Mouse (Mus musculus) stomach, embryonic 16.5 days (tissue): Measurements from ENCODE around the gene Hebp2. TPM values are rescaled to one million over a fixed set of nuclear protein-coding genes. Genes with fewer than 3 reads are reported as not detected.
A peak's percentile ranks its signal among the peaks of the same experiment; 100 is the strongest.
"Not testable (repeated sequence)": the region's sequence is repeated elsewhere in the genome, so short reads cannot be mapped to it uniquely, and the experiment has no call there.

Experiments used
- ATAC-seq: fragments of 200-750 bp; cut with Nextera tagmentation; 2 replicates; pipeline ENCODE4 v1.8.0; 2017; ENCODE audit warnings: moderate number of reproducible peaks, moderate TSS enrichment; ENCODE audit not compliant: insufficient read depth, low FRiP score
- H3K27ac ChIP-seq: fragments of 300-500 bp; sonication (generic); 2 replicates; pipeline ENCODE4 v1.5.1; 2014; ENCODE audit warnings: low read length
- H3K27me3 ChIP-seq: fragments of 300-500 bp; sonication (generic); 2 replicates; pipeline ENCODE4 v1.6.1; 2014; ENCODE audit warnings: low read length, control low read depth, mixed read lengths; ENCODE audit not compliant: control insufficient read depth, insufficient read depth
- H3K36me3 ChIP-seq: fragments of 300-500 bp; sonication (generic); 2 replicates; pipeline ENCODE4 v1.6.1; 2014; ENCODE audit warnings: low read length; ENCODE audit not compliant: control insufficient read depth, insufficient read depth
- H3K4me1 ChIP-seq: fragments of 300-500 bp; sonication (generic); 2 replicates; pipeline ENCODE4 v1.6.1; 2014; ENCODE audit warnings: low read length, control low read depth, mixed read lengths; ENCODE audit not compliant: control insufficient read depth, insufficient read depth
- H3K4me2 ChIP-seq: fragments of 300-500 bp; sonication (generic); 2 replicates; pipeline ENCODE4 v1.6.1; 2014; ENCODE audit warnings: low read depth, low read length, mixed read lengths
- H3K4me3 ChIP-seq: fragments of 300-500 bp; sonication (generic); replicated peaks from 2 replicates; pipeline ENCODE4 v1.5.1; 2014; ENCODE audit warnings: mild to moderate bottlenecking, low read length
- H3K9ac ChIP-seq: fragments of 300-500 bp; sonication (generic); 2 replicates; pipeline ENCODE4 v1.6.1; 2014; ENCODE audit warnings: low read length
- H3K9me3 ChIP-seq: fragments of 300-500 bp; sonication (generic); replicated peaks from 2 replicates; pipeline ENCODE4 v1.6.1; 2016; ENCODE audit warnings: low read length, control low read depth; ENCODE audit not compliant: control insufficient read depth
- WGBS: fragments of 180-500 bp; shearing (Covaris S2); extraction: QIAGEN DNeasy Blood & Tissue Kit; methylation state at CpG from one replicate; pipeline ENCODE4 v1.1.7; 2014; 5-methylcytosine and 5-hydroxymethylcytosine counted together
- polyA plus RNA-seq: library from polyadenylated mRNA; unstranded; fragments of >200 nt; fragmentation: Nextera tagmentation; extraction: Ambion mirVana; gene quantifications from 2 replicates; pipeline ENCODE4 v1.2.1, GENCODE M21; 2015

Hebp2 gene
- 56.3 and 82.2 TPM in 2 replicates for polyA plus RNA-seq

DNA sequence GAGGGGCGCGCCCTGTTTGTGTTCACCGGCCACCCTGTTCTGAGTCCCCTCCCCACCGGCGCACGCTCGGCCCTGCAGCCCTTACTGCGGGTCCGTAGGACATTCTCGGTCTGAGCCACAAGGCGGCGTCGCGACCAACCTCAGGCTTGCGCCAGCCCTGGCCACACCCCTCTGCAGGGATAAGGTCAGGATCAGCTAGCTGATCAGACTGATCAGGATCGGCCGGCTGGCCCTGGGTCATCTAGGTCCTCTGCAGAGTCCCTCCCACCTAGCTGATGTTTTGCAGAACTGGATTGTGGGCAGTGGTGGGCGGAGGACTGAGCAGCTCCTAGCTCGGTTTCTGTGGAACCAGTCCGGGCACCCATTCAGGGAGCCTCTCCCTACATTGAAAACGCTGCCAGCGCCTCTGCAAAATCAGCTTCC, at the start of gene Hebp2:
Gene Hebp2 (minus strand): TSS at position 264 of the 423 bp plus-strand sequence.
- H3K27ac ChIP-seq: peak within 1 kb of the TSS; percentile 89
- H3K27me3 ChIP-seq: no peaks in the 10 kb centered on the region
- H3K4me1 ChIP-seq: 0 out of 2 replicates have a peak, but pooled peaks cover 3% of the 10 kb centered on the region
- H3K9ac ChIP-seq: peak within 1 kb of the TSS; percentile 84
- H3K36me3 ChIP-seq: no peaks in the 10 kb centered on the region
- H3K4me2 ChIP-seq: peak within 1 kb of the TSS; percentile 89
- no peaks in the 10 kb centered on the region for H3K9me3 ChIP-seq
- peak; percentile 91 for ATAC-seq
- 1% methylated on average over 22 of the region's 22 CpGs for WGBS
- peak within 1 kb of the TSS; percentile 67 for H3K4me3 ChIP-seq

DNA sequence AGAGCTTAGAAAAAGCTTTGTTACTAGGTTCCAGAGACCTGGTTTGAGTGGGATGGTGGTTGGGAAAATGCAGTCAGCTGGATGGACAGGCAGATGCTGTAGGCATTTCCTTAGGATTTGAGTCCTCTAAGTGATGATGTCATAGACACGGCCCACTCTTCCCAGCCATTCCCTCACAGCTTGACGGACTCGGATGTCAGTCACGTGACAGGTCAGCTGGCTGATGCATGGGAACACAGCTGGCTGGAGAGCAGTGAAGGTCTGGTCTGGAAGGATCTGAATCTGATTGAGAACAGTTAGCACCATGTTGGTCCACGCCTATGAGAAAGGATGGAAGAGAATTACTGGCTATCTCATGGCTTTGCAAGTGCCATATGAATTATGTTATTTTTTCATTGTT, 43.6 kb upstream of the Hebp2 start:
- H3K36me3 ChIP-seq: no peaks in the 10 kb centered on the region
- 90% methylated on average over 5 of the region's 5 CpGs for WGBS
- H3K4me3 ChIP-seq: no peak overlapping the region
- no peak overlapping the region for H3K27ac ChIP-seq
- ATAC-seq: no peak
- no peaks in the 10 kb centered on the region for H3K9me3 ChIP-seq
- no peak overlapping the region for H3K4me2 ChIP-seq
- H3K27me3 ChIP-seq: no peaks in the 10 kb centered on the region
- H3K4me1 ChIP-seq: no peaks in the 10 kb centered on the region
- H3K9ac ChIP-seq: no peak overlapping the region

DNA sequence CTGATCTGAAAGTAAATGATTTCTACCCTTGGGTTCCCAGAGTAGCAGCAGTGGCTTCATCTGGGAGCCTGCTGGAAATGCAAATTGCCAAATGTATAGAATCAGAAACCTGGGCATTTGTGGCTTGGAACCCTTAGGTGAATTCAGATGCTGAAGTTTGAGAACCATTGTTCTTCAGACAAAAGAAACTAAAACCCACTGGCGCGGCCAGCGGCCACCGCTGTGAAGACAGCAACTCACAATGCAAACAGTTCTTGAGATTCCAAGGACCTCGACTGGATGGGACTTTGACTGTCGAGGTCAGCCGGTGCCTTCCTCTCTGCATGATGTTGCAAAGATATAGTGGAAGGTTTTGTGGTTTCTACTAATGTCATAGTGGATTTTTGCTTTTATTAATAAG, 38.3 kb upstream of the Hebp2 start:
- no peaks in the 10 kb centered on the region for H3K36me3 ChIP-seq
- H3K4me3 ChIP-seq: no peak overlapping the region
- WGBS: 42% methylated on average over 7 of the region's 7 CpGs
- H3K4me1 ChIP-seq: no peaks in the 10 kb centered on the region
- no peak overlapping the region for H3K4me2 ChIP-seq
- no peak overlapping the region for H3K27ac ChIP-seq
- ATAC-seq: no peak
- no peak overlapping the region for H3K9ac ChIP-seq
- H3K9me3 ChIP-seq: no peaks in the 10 kb centered on the region
- no peaks in the 10 kb centered on the region for H3K27me3 ChIP-seq

DNA sequence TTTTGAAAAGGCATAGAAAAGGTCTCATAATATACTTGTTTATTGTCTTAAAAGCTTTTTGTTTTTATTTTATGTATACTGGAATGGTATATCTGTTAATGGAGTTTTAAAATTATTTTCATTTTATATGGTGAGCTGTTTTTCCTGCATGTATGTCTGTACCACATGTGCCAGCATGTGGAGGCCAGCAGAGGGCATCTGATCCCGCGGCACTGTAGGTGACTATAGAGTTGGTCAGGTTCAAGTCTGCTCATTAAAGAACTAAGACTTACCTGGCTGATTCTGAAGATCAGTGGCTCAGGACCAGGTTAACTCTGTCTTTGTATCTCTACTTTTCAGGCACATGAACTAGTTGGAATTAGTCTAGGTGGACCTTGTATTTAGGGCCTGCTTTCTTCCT, 26.7 kb upstream of the Hebp2 start:
- WGBS: 40% methylated on average over 2 of the region's 2 CpGs
- Histone ChIP-seq H3K9ac (no peak overlapping the region), H3K27ac (no peak overlapping the region), H3K9me3 (no peaks in the 10 kb centered on the region), H3K4me3 (no peak overlapping the region), H3K4me1 (no peaks in the 10 kb centered on the region), H3K4me2 (no peak overlapping the region), H3K27me3 (no peaks in the 10 kb centered on the region), H3K36me3 (no peaks in the 10 kb centered on the region)
- ATAC-seq: no peak

DNA sequence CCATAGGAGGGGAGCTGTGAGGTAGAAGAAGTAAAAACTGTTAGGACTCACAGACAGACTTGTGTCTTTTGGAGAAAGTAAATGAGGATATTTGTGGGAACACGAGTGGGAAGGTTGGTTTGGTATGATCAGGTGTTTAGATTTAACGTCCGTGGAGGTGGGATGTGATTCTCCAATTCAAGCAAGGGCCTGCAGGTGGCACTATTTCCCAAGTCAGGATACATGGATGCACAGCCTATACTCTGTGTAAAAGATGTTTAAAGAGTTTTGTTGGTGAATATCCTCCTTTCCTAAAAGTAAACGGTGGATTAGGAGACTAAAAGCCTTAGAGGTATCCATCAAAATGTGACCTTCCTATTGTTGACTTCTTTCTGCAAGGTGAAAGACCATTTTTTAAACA, 17.1 kb upstream of the Hebp2 start:
- Histone ChIP-seq H3K4me3 (no peak overlapping the region), H3K36me3 (no peaks in the 10 kb centered on the region), H3K4me1 (no peaks in the 10 kb centered on the region), H3K9me3 (no peaks in the 10 kb centered on the region), H3K27ac (no peak overlapping the region), H3K4me2 (no peak overlapping the region), H3K27me3 (no peaks in the 10 kb centered on the region), H3K9ac (no peak overlapping the region)
- 6% methylated on average over 4 of the region's 4 CpGs for WGBS
- no peak for ATAC-seq

DNA sequence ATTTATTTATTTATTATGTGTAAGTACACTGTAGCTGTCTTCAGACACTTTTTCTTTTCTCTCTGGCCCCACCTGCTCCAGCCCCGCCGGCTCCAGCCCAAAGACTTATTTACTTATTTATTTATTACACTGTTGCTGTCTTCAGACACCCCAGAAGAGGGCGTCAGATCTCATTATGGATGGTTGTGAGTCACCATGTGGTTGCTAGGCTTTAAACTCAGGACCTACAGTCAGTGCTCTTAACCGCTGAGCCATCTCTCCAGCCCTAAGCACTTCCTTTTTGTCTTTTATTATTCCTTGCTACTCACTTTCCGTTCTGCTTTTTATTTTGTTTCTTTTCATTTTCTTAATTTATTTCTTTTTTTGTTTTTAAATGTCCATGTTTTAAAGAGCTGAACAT, 15.6 kb upstream of the Hebp2 start:
- 53% methylated on average over 5 of the region's 5 CpGs for WGBS

DNA sequence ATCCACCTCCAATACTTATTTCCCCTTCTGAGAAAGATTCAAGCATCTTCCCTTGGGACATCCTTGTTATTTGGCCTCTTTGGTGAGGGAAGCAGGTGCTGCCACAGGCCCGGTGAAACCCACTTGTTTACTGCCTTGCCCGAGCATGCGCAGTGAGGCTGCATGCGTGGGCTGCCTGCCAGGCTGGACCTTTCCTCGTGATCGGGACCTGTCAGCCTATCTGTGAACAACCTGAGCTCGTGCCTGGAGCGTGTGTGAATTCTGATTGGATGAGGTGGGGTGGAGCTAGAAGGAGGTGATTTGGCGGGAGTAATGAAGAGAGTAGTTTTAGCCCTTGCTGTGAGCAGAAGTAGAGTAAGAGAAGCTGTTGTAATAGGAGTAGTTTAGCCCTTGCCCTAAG, 13.2 kb upstream of the Hebp2 start:
- not testable (repeated sequence) for ATAC-seq, H3K27ac ChIP-seq, H3K4me1 ChIP-seq, H3K9ac ChIP-seq, H3K9me3 ChIP-seq, H3K4me3 ChIP-seq, H3K36me3 ChIP-seq, H3K4me2 ChIP-seq, H3K27me3 ChIP-seq
- WGBS: 79% methylated on average over 9 of the region's 9 CpGs

More for the DNA sequence above, 15.6 kb upstream of the Hebp2 start:
- H3K9me3 ChIP-seq: no peaks in the 10 kb centered on the region
- H3K36me3 ChIP-seq: no peaks in the 10 kb centered on the region
- H3K27ac ChIP-seq: no peak overlapping the region
- H3K4me2 ChIP-seq: no peak overlapping the region
- no peaks in the 10 kb centered on the region for H3K4me1 ChIP-seq
- H3K4me3 ChIP-seq: no peak overlapping the region
- no peaks in the 10 kb centered on the region for H3K27me3 ChIP-seq
- no peak overlapping the region for H3K9ac ChIP-seq
- ATAC-seq: no peak

DNA sequence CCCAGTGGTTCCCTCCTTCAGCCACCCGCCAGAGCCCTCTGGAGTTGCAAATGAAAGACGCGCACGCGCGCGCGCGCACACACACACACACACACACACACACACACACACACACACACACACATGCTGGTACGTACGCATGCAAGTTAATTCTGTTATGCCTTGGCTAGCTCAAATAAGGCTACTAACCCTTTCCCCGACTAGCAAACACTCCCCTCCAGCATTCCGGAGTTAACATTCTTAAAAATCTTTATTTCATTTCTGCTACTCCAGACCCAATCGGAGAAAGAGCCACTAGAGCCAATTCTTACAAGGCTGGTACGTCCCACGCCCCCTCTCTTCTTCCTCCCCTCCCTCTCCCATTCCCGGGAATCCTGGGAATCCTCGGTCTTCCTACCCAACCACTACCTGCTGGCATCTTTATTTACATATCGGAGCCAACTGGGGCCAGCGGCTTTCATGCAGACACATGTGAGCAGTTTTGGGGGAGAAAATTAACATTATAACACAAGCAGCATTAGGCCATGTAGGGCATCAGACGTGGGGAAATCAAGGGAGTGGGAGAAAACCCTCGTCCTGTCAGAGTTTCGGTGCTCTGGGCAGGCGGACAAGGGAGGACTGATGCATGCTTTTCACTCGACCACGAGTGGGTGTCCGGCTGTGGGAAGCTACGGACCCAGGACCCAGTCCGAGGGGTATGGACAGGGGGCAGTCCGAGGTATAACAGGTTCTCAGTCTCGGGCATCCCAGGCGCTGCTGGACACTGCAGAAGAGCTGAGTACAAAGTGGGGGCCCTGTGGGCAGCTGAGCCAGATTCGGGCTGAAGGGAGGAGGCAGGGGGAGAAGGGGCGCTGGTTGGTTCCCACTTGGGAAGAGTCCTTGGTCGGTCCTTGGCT, 3.7 kb upstream of the Hebp2 start:
- whole genome bisulfite sequencing: 5% methylated on average over 35 of the region's 35 CpGs
- H3K27me3 ChIP-seq: no peaks in the 10 kb centered on the region

DNA sequence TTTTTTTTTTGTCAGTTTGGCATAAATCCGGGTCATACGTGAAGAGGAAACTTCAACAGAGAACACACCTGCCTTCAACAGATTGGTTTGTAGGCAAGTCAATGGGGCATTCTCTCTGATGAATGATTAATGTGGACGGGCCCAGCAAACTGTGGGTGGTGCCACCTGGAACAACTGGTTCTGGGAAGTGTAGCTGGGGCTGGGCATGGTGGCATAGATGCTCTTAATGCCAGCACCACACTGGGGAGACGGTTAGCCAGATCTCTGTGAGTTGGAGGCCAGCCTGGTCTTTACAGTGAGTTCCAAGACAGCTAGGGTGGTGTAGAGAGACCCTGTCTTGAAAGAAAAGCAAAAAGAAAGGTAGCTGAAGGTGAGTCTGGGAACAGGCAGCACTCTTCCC, 1.5 kb upstream of the Hebp2 start:
- Histone ChIP-seq H3K27ac (peak overlapping the region; percentile 89), H3K4me2 (no peak overlapping the region), H3K4me3 (no peak overlapping the region), H3K27me3 (no peaks in the 10 kb centered on the region), H3K4me1 (0 out of 2 replicates have a peak, but pooled peaks cover 3% of the 10 kb centered on the region), H3K9ac (no peak overlapping the region), H3K9me3 (no peaks in the 10 kb centered on the region), H3K36me3 (no peaks in the 10 kb centered on the region)
- ATAC-seq: 0 out of 2 replicates have a peak, but pooled peaks have one; percentile 16
- WGBS: 62% methylated on average over 4 of the region's 4 CpGs

More for the DNA sequence above, 3.7 kb upstream of the Hebp2 start:
- Histone ChIP-seq H3K4me3 (peak overlapping the region; percentile 41), H3K27ac (no peak overlapping the region), H3K9me3 (no peaks in the 10 kb centered on the region), H3K4me2 (peak overlapping the region; percentile 64), H3K9ac (peak overlapping the region; percentile 31; the same call in 1 of the 2 replicates), H3K4me1 (0 out of 2 replicates have a peak, but pooled peaks cover 3% of the 10 kb centered on the region), H3K36me3 (no peaks in the 10 kb centered on the region)
- no peak for ATAC-seq
